Mouse (Mus musculus) retina, adult 2 months (tissue): ENCODE measurements around the gene Bdp1.
"Not testable (repeated sequence)": the region's sequence is repeated elsewhere in the genome, so short reads cannot be mapped to it uniquely, and the experiment has no call there.

Source experiments
- DNase-seq: peaks from one replicate; pipeline ENCODE4 v3.0.0-alpha.2; 2012; ENCODE audit warnings: low read depth, low spot score

Bdp1 gene

GRCm38 (mm10) chr13:100103748-100104254 lies at the start of gene Bdp1:
TSS of gene Bdp1 (minus strand) at chr13:100104070.
- DNase-seq: peak; percentile 81

- DNase-seq: no peak
These were observed 48.8 kb upstream of the Bdp1 start for GRCm38 (mm10) chr13:100152659-100153058.

DNA sequence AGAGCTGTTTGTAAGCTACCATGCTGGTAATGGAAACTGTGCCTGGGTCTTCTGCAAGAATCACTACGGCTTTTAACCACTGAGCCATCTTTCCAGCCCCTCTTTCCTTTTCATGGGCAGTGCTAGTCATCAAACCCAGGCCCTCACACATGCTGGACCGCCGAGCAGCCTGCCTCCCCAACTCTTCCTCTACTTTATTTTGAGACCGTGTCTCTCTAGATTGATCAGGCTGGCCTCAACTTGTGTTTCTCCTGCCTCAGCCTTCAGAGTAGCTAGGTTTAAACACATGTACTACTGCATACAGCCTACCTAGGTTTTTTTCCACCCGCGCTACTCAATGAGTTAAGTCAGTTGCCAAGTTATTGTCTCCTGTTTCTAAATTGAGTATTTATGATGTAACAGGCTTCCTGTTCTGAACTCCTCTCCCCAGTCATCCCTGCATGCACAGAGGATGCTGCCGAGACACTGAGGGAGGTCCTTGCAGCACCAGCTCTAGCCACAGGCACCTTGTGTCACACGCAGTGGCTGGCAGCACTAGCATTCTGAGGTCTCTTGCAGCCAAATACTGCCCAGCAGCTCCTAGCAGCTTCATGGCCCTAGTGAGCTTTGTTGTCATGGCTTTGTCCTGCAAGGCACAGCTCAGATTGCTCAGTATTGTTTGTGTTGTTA lies 37.9 kb upstream of the Bdp1 start:
- no peak for DNase-seq

DNA sequence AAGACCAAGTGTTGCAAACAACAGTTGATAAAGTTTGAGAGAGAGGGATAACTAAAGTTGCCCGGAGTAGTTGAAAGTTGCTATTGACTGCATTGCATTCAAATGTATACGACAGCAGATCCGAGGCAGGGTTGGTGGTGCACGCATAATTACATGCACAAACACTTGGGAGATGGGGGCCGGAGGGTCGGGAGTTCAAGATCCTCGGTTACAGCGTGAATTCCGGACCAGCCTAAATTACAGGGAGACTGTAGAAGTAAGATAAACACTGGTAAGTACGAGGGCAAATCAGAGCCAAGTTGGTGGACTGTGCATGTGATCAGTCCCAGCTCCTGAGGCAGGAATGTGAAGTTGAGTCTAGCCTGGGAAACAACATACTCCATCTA lies 21.4 kb upstream of the Bdp1 start:
- DNase-seq: no peak

- peak; percentile 90 for DNase-seq
These were observed 20.8 kb upstream of the Bdp1 start, which contains the start of gene Smn1 for GRCm38 (mm10) chr13:100124423-100125257. TSS of gene Smn1 (plus strand) at chr13:100124852.

GRCm38 (mm10) chr13:100123970-100124369 lies 20.1 kb upstream of the Bdp1 start:
- no peak for DNase-seq

GRCm38 (mm10) chr13:100112218-100112972 lies 8.5 kb upstream of the Bdp1 start:
- DNase-seq: no peak

GRCm38 (mm10) chr13:100107652-100108472 lies 4.0 kb upstream of the Bdp1 start, which contains the start of gene Serf1:
TSS of gene Serf1 (plus strand) at chr13:100108012.
- no peak for DNase-seq

DNA sequence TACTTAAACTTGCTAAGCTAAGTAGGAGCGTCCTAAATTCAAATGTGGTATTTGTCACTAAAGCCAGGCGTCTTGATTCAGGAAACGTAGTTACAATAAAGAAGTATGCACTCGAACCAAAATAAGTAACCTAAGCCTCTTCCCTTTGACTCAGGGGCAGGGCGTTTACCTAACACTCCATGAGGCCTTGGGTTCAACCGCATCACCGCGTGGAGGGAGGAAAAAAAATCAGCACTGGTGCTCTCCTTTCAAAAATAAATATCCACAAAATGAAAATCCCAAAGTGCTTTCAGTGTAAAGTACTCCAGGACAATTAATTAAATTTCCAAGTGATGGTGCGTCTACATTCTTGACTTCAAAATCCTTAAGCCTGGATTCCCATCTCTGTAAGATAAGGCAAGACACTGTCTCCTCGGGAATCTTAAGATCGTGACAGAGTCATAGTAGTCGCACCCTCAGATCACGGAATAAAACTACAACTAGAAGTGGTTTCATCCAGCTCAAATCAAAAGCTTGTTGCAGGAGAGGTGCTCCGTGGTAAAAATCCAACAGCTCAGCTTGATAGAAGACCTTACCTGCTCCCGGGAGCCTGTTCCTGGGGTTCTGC lies 715 bp downstream of the Bdp1 start:
- no peak for DNase-seq

DNA sequence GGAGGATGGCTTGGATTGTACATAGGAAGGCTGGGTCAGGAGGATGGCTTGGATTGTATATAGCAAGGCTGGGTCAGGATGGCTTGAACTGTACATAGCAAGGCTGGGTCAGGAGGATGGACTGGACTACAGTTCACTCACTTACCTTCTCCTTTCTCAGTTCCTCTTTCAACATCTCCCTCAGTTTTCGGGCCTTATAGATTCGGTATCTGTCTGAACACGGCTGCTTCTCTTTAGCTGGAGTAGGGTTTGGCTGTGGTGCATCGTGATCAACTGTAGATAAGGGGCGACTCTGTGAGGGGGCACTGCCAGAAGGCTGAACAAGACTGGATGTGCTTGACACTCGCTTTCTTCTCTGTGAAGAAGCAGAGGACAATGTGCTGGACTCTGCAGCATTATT lies 5.1 kb downstream of the Bdp1 start:
- no peak for DNase-seq

DNA sequence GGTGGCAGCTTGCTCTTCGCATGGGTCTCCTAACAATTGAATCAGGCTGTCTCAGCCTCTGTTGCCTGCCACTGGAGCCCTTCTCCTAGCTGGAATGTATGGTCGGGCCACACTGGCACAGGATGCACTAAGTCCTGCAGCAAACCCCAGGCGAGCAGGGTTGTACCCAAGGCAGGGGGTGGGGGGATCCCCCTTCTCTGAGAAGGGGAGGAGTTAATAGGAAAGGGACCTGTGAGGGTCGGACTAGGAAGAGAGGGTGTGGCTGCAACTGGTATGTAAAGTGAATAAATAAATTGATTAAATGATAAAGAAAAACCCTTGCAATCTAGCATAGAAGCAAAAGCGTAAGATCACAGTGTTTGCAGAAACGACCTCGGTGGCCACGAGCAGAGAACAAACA lies 32.4 kb downstream of the Bdp1 start:
- no peak for DNase-seq

DNA sequence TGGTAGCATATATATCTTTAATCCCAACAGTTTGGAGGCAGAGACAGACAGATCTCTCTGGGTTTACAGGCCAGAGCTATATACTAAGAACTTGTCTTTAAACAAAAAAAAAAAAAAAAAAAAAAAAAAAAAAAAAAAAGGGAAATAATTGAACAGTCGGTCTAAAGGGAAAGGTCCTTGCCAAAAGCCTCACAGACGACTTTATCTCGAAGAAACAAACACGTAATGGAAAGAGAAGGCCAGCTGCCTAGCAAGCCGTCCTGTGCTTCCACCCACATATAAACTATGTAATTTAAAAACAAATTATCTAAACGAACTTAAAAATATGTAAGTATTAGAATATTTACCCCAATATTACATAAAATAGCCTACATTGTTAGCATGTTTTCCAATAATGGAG lies 36.0 kb downstream of the Bdp1 start:
- no peak for DNase-seq

DNA sequence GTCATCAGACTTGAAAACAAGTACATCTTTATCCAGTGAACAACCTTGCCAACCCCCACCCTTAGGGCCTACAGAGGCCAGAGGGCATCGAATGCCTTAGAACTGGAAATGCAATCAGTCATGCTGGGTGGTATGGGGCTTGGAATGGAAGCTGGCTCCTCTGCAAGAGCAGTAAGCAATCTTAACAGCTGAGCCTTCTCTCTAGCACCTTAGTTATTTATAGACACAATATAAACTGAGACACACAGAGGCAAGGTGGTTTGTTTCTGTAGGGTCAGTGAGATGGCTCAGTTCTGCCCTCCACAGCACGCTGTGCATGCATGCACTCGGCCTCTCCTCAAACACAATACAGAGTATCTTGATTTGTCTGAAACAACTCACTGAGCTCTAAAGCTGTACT lies 39.9 kb downstream of the Bdp1 start:
- DNase-seq: no peak

- not testable (repeated sequence) for DNase-seq
These were observed 46.1 kb downstream of the Bdp1 start for GRCm38 (mm10) chr13:100057738-100058137.

- no peak for DNase-seq
These were observed 77.9 kb downstream of the Bdp1 start for GRCm38 (mm10) chr13:100026013-100026412.

DNA sequence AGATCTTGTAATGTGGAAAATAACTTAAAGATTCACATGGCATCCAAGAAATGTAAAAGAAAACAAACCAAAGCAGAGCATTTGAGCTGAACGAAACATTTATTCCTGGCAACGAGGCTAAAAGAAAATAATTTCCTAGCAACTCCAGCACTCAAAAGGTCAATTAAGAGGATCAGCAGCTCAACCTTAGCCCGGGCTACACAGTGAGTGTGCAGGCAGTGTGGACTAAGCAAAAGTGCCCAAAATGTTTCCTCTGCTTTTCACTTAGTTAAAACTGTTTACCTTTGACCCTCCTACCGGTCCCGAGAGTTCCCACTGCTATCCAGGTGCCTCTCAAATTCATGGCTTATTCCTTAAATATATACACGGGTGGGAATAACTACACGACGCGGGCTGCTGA lies 87.0 kb downstream of the Bdp1 start:
- no peak for DNase-seq

DNA sequence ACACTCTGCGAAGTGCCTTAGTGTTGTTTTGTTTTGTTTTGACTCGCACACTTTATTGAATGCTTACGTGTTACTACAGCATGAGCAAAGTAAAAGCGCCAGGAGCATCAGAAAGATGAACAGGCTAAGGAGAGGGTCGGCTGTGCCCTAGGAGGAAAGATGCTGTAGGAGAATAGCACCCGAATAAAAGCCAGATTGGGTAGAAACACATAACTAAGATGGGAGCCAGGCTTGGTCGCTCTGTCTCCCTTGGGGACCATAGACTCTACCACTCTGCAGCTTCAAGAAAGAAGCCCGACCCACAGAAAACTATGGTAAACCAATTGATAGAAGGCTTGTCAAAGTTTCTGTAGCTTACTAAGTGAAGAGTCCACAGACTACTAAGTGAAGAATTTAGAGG lies 87.9 kb downstream of the Bdp1 start:
- no peak for DNase-seq

- peak; percentile 67 for DNase-seq
These were observed 88.7 kb downstream of the Bdp1 start, which contains the start of gene Mccc2 for GRCm38 (mm10) chr13:100014906-100015895. TSS of gene Mccc2 (minus strand) at chr13:100015639.

DNA sequence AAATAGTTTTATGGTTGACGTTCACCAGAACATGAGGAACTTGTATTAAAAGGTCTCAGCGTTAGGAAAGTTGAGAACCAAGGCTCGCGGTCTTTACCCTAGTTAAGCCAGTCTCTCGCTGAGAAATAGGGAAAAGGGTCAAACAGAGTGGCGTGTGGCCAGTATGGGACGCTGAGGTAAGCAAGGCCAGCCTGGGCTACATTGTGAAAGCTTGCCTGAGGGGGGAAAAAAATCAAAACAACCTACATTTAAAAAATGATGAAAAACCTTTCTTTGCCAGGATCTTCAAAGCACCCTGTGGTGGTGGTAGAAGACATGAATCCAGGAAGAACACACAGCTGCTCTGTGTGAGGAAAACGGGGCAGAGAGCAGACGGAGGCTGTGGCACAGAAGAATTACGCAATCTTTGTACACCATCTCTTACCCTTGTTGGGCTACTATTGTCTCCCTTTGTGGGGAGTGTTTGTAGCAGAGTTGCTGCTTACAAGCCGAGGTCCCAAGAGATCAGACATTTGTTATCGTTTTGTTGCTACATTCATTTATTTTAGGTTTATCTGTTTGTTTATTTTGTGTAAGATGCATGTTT lies 97.9 kb downstream of the Bdp1 start:
- DNase-seq: no peak
